Mouse (Mus musculus) CH12.LX (cell line): ENCODE data around the gene Baz2b. TPM values are rescaled to one million over a fixed set of nuclear protein-coding genes. Genes with fewer than 3 reads are reported as not detected.

Experiments used
- DNase-seq: peaks from one replicate; pipeline ENCODE4 v3.0.0-alpha.2; 2013; ENCODE audit errors: extremely low read depth
- H3K27ac ChIP-seq: 2 replicates; pipeline ENCODE4 v1.5.1; 2012; ENCODE audit warnings: low read depth, mild to moderate bottlenecking, control low read depth, moderate library complexity; ENCODE audit not compliant: insufficient read depth
- H3K27me3 ChIP-seq: replicated peaks from 2 replicates; pipeline ENCODE3; 2012; ENCODE audit warnings: inconsistent platforms
- H3K36me3 ChIP-seq, 2 experiments: replicated peaks in 1 of 2; 2 replicates each; pipeline versions ENCODE3 to v1.6.1; 2012; ENCODE audit warnings: inconsistent platforms in 1 of 2, low read length in 1 of 2, mild to moderate bottlenecking in 1 of 2, mixed read lengths in 1 of 2, moderate library complexity in 1 of 2; ENCODE audit not compliant: control insufficient read depth in 1 of 2, insufficient read depth in 1 of 2
- H3K4me1 ChIP-seq, 2 experiments: 2 replicates each; pipeline ENCODE4 v1.6.1; 2012; ENCODE audit warnings: inconsistent platforms in 1 of 2, moderate library complexity in 1 of 2; ENCODE audit not compliant: insufficient read depth in 2 of 2, control insufficient read depth in 1 of 2
- H3K4me2 ChIP-seq: 2 replicates; pipeline ENCODE4 v1.6.1; 2012; ENCODE audit warnings: low read depth, mild to moderate bottlenecking, control low read depth; ENCODE audit not compliant: poor library complexity, insufficient read depth, severe bottlenecking
- H3K4me3 ChIP-seq, 3 experiments: fragments of 150-350 bp in 1 of 3; sonication (generic) in 1 of 3; replicated peaks in 1 of 3; 2 replicates each; pipeline versions ENCODE3 to v1.5.1; 2011 to 2012; ENCODE audit warnings: low read depth in 2 of 3, low read length in 2 of 3, mild to moderate bottlenecking in 2 of 3, moderate library complexity in 2 of 3, control low read depth in 1 of 3, improper control_type of control experiment in 1 of 3, inconsistent platforms in 1 of 3, mixed read lengths in 1 of 3; ENCODE audit not compliant: poor library complexity in 1 of 3
- H3K79me2 ChIP-seq: replicated peaks from 2 replicates; pipeline ENCODE4 v1.6.1; 2012; ENCODE audit warnings: mild to moderate bottlenecking, moderate library complexity; ENCODE audit not compliant: control insufficient read depth, poor library complexity, insufficient read depth, severe bottlenecking; ENCODE audit errors: extremely low read depth
- H3K9ac ChIP-seq: 2 replicates; pipeline ENCODE4 v1.6.1; 2012; ENCODE audit warnings: low read depth, mild to moderate bottlenecking, control low read depth, moderate library complexity; ENCODE audit not compliant: insufficient read depth
- H3K9me3 ChIP-seq: replicated peaks from 2 replicates; pipeline ENCODE3; 2012; ENCODE audit warnings: low read length, inconsistent platforms, mixed read lengths
- CHD1 ChIP-seq: IDR thresholded peaks from 2 replicates; pipeline ENCODE4 v1.6.1; 2012; ENCODE audit warnings: low read depth, low read length, improper control_type of control experiment, inconsistent platforms
- CHD2 ChIP-seq: IDR thresholded peaks from 2 replicates; pipeline ENCODE4 v1.6.1; 2011; ENCODE audit warnings: low read length, improper control_type of control experiment
- GABPA ChIP-seq: IDR thresholded peaks from 2 replicates; pipeline ENCODE4 v1.6.1; 2012; ENCODE audit warnings: low read depth, low read length, improper control_type of control experiment, inconsistent platforms; ENCODE audit not compliant: insufficient replicate concordance
- KAT2A ChIP-seq: IDR thresholded peaks from 2 replicates; pipeline ENCODE4 v1.6.1; 2012; ENCODE audit warnings: low read length, improper control_type of control experiment, inconsistent platforms; ENCODE audit not compliant: insufficient replicate concordance
- MAFK ChIP-seq: IDR thresholded peaks from 2 replicates; pipeline ENCODE4 v1.6.1; 2011; ENCODE audit warnings: low read length, improper control_type of control experiment; ENCODE audit not compliant: insufficient replicate concordance
- MAX ChIP-seq: IDR thresholded peaks from 2 replicates; pipeline ENCODE4 v1.6.1; 2011; ENCODE audit warnings: low read length, improper control_type of control experiment
- MAZ ChIP-seq: IDR thresholded peaks from 2 replicates; pipeline ENCODE4 v1.6.1; 2012; ENCODE audit warnings: low read depth, mild to moderate bottlenecking, inconsistent platforms, low read length, improper control_type of control experiment, moderate library complexity
- RAD21 ChIP-seq: IDR thresholded peaks from 2 replicates; pipeline ENCODE4 v1.6.1; 2011; ENCODE audit warnings: low read depth, mild to moderate bottlenecking, low read length, improper control_type of control experiment, moderate library complexity
- USF2 ChIP-seq: conservative IDR thresholded peaks from 2 replicates; pipeline ENCODE4 v1.6.1; 2011; ENCODE audit warnings: low read depth, low read length, improper control_type of control experiment
- dilution Hi-C: fragments of 300-500 bp; cut with MboI; formaldehyde crosslinking; loops from 2 replicates; pipeline ENCODE4 v1.14.3; 2020; ENCODE audit warnings: low sequenced_read_pairs; ENCODE audit not compliant: extremely low pct_unique_long_range_greater_than_20kb, extremely low pct_ligation_motif_present
- in situ Hi-C: fragments of 300-500 bp; cut with MboI; formaldehyde crosslinking; loops from 3 replicates; pipeline ENCODE4 v1.14.3; 2019; ENCODE audit warnings: low sequenced_read_pairs, low pct_ligation_motif_present, low pct_unique_long_range_greater_than_20kb, mixed read lengths
- polyA plus RNA-seq: library from polyadenylated mRNA; unstranded; fragments of >175 nt; gene quantifications from 2 replicates; pipeline ENCODE4 v1.2.1, GENCODE M21; 2012; ENCODE audit warnings: low read depth; ENCODE audit not compliant: insufficient read length
- total RNA-seq, 2 experiments: library from RNA; depleted of rRNA; stranded (reverse); fragments of 300-350 nt in 1 of 2; fragments of >200 nt in 1 of 2; gene quantifications; 2 replicates each; pipeline ENCODE4 v1.2.3; 2012 to 2014

Baz2b gene
- total and polyA plus RNA-seq, 3 experiments, result 17.3 to 36.3 (median 31.9) TPM

DNA sequence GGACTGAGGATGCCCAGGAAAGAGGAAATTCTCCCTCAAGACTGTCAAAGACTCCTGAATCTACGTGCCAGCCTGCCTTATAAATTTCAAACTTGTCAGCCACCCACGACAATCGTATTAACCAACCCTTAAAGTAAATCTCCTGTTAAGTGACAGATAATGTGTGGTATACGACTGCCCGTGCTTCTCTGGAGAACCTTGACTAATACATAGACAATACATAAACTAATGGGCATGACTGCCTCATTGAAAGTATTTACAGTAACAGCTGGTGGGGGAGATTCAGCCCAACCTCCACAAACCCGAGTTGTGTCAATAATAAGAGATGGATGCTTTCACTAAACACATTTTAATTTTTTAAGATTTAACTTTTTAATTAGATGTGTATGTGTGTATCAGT lies 3.8 kb downstream of the Baz2b start:
- Histone ChIP-seq H3K9me3 (no peaks in the 10 kb centered on the region), H3K4me3 (no peak overlapping the region), H3K79me2 (peaks cover 14% of the 10 kb centered on the region), H3K4me1 (peaks cover 7 to 25% of the 10 kb centered on the region in 2 experiments), H3K36me3 (peaks cover 3 to 16% of the 10 kb centered on the region in 2 experiments), H3K27ac (no peak overlapping the region), H3K27me3 (no peaks in the 10 kb centered on the region), H3K9ac (no peak overlapping the region), H3K4me2 (no peak overlapping the region)
- DNase-seq, result no peak
- TF ChIP-seq MAX (no peak), USF2 (no peak), GABPA (no peak), CHD2 (no peak)
- dilution Hi-C loops, result no loop called here
- in situ Hi-C loops, result no loop called here

DNA sequence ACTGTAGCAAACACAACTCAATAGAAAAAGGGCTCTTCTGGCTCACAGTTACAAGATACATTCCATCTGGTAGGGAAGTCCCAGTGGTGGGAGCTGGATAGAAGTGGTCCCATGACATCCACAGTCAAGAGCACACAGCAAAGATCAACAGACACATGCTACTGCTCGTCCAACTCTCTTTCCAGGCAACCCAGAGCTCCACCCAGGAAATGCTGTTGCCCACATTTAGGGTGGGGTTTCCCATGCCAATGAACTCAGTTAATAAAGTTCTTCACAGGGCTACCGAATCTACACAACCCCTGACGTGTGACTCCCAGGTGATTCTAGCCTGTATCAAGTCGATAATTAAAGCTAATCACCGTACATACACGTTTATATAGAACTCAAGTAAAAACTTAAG lies 5.5 kb downstream of the Baz2b start:
- Histone ChIP-seq H3K4me1 (peaks cover 7 to 29% of the 10 kb centered on the region in 2 experiments), H3K4me2 (no peak overlapping the region), H3K36me3 (peaks cover 3 to 16% of the 10 kb centered on the region in 2 experiments), H3K79me2 (peaks cover 3% of the 10 kb centered on the region), H3K27me3 (no peaks in the 10 kb centered on the region), H3K9ac (no peak overlapping the region), H3K9me3 (no peaks in the 10 kb centered on the region), H3K4me3 (no peak overlapping the region), H3K27ac (no peak overlapping the region)
- dilution Hi-C loops (no loop called here), in situ Hi-C loops (no loop called here)
- no peak for DNase-seq
- no peak for TF ChIP-seq MAZ
- TF ChIP-seq CHD1, result no peak
- TF ChIP-seq MAFK, result no peak

DNA sequence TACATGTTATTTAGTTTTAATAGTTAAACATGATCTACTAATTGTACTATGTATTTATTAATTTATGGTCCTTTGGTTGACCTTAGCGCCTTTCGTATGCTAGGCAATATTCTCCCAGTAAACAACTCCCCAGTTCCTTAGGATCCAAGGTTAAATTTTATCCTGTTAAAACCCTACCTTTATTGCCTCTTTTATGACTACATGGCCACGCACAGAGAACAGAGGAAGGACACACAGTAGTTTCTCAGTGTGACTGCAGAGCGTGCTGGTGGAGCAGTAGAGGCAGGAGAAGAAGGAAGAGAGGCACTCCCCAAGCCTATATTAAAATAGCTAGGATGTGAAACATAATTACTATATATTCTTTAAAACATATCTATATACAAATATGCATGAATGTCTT lies 5.9 kb downstream of the Baz2b start:
- no peak overlapping the region for H3K4me3 ChIP-seq
- H3K36me3 ChIP-seq, result peaks cover 3 to 16% of the 10 kb centered on the region in 2 experiments
- H3K4me1 ChIP-seq, result peaks cover 7 to 29% of the 10 kb centered on the region in 2 experiments
- no peaks in the 10 kb centered on the region for H3K27me3 ChIP-seq
- no peak for DNase-seq
- no peak overlapping the region for H3K27ac ChIP-seq
- in situ Hi-C loops, result no loop called here
- H3K79me2 ChIP-seq, result peaks cover 3% of the 10 kb centered on the region; the same call in 1 of the 2 replicates
- no peak overlapping the region for H3K9ac ChIP-seq
- dilution Hi-C loops, result no loop called here
- H3K4me2 ChIP-seq, result no peak overlapping the region
- H3K9me3 ChIP-seq, result no peaks in the 10 kb centered on the region
- TF ChIP-seq MAX (no peak), RAD21 (no peak), KAT2A (no peak), CHD1 (no peak)
- TF ChIP-seq, all 38 proteins: peak for 0
